Mouse (Mus musculus) left cerebral cortex, adult 9 months (tissue): ENCODE results near the gene Cars2.
"Not testable (repeated sequence)": the region's sequence is repeated elsewhere in the genome, so short reads cannot be mapped to it uniquely, and the experiment has no call there.

Experiments used
- DNase-seq, 2 experiments: peaks; one replicate each; pipeline ENCODE4 v3.0.0; 2022; ENCODE audit warnings: low spot score in 2 of 2

Cars2 gene

GRCm38 (mm10) chr8:11475876-11476275 is 74.7 kb downstream of the Cars2 start:
- DNase-seq: no peak

- no peak for DNase-seq
These were observed 75.2 kb downstream of the Cars2 start for GRCm38 (mm10) chr8:11475397-11475796.

- no peak for DNase-seq
These were observed 77.5 kb downstream of the Cars2 start for GRCm38 (mm10) chr8:11473072-11473471.

GRCm38 (mm10) chr8:11471309-11471708 is 79.3 kb downstream of the Cars2 start:
- no peak for DNase-seq

- no peak for DNase-seq
These were observed 79.9 kb downstream of the Cars2 start for GRCm38 (mm10) chr8:11470694-11471093.

GRCm38 (mm10) chr8:11469095-11469494 is 81.5 kb downstream of the Cars2 start:
- DNase-seq: no peak

- not testable (repeated sequence) for DNase-seq
These were observed 84.1 kb downstream of the Cars2 start for GRCm38 (mm10) chr8:11466528-11466927.

GRCm38 (mm10) chr8:11465619-11466018 is 85.0 kb downstream of the Cars2 start:
- no peak for DNase-seq

GRCm38 (mm10) chr8:11464707-11464964 is 85.9 kb downstream of the Cars2 start:
- DNase-seq: no peak
